ENCODE assay signal across 8 mouse cellular contexts in genomic region chr10:80881301-80881700, GRCm38 (mm10). TPM values are rescaled to one million over a fixed set of nuclear protein-coding genes. Genes with fewer than 3 reads are reported as not detected.
DNase-seq lines count a peak whose midpoint lies in the region; ATAC-seq and TF ChIP-seq lines count a peak whose summit lies in the region.
"Had no signal": no experiment of that assay in that cellular context is flagged by ENCODE, and none has a peak within 500 bp of the region (broad histone marks: within the 10 kb centered on the region; RNA-seq: fewer than 3 reads in every experiment).

No protein-coding gene starts in this region.

- H3K4me1 ChIP-seq in midbrain, embryonic 10.5 days, result peaks cover 8% of the 10 kb centered on the region; the same call in 1 of the 2 replicates
- H3K4me1 ChIP-seq in midbrain, embryonic 13.5 days (replicated peaks), result 0 out of 2 replicates have a peak, but pooled peaks cover 1% of the 10 kb centered on the region
- no peaks in the 10 kb centered on the region for H3K4me1 ChIP-seq in lung, adult 2 months (ENCODE audit: control insufficient read depth, insufficient read depth, low read length)
- no peaks in the 10 kb centered on the region for H3K4me1 ChIP-seq in small intestine, adult 2 months (ENCODE audit: control insufficient read depth, insufficient read depth, insufficient read length, low read length)
- H3K4me1 ChIP-seq: hindbrain, embryonic 15.5 days had no signal

- H3K9me3 ChIP-seq in midbrain, embryonic 10.5 days (replicated peaks), result no peaks in the 10 kb centered on the region
- no peaks in the 10 kb centered on the region for H3K9me3 ChIP-seq in midbrain, embryonic 13.5 days
- H3K9me3 ChIP-seq: hindbrain, embryonic 15.5 days had no signal

- peaks cover 5% of the 10 kb centered on the region; the same call in 1 of the 2 replicates for H3K27me3 ChIP-seq in midbrain, embryonic 10.5 days (ENCODE audit: low read depth, poor library complexity, severe bottlenecking)
- H3K27me3 ChIP-seq in midbrain, embryonic 13.5 days, result no peaks in the 10 kb centered on the region
- H3K27me3 ChIP-seq in small intestine, adult 2 months (ENCODE audit: control insufficient read depth, insufficient read depth, low read length), result no peaks in the 10 kb centered on the region
- H3K27me3 ChIP-seq: hindbrain, embryonic 15.5 days had no signal

- 22% methylated on average over 10 of the region's 10 CpGs for WGBS in midbrain, embryonic 10.5 days
- WGBS in midbrain, embryonic 13.5 days, result 28% methylated on average over 10 of the region's 10 CpGs
- WGBS in lung, adult 2 months, result 25% methylated on average over 10 of the region's 10 CpGs
- WGBS in small intestine, adult 2 months, result 29% methylated on average over 10 of the region's 10 CpGs

- H3K27ac ChIP-seq in midbrain, embryonic 10.5 days (replicated peaks), result no peak overlapping the region
- no peak overlapping the region for H3K27ac ChIP-seq in midbrain, embryonic 13.5 days
- no peak overlapping the region for H3K27ac ChIP-seq in small intestine, adult 2 months (ENCODE audit: insufficient read depth, low read depth, low read length)
- H3K27ac ChIP-seq: hindbrain, embryonic 15.5 days had no signal

- H3K4me3 ChIP-seq in midbrain, embryonic 10.5 days, result no peak overlapping the region
- no peak overlapping the region for H3K4me3 ChIP-seq in midbrain, embryonic 13.5 days (replicated peaks)
- H3K4me3 ChIP-seq in lung, adult 2 months (replicated peaks; ENCODE audit: extremely low read depth, low read depth, low read length), result no peak overlapping the region
- H3K4me3 ChIP-seq in small intestine, adult 2 months (ENCODE audit: low read depth, low read length), result no peak overlapping the region
- H3K4me3 ChIP-seq: hindbrain, embryonic 15.5 days had no signal

- peak; percentile 86 for TF ChIP-seq CTCF in lung, adult 2 months (IDR thresholded peaks at IDR 0.05; ENCODE audit: insufficient read depth, low read length)
- TF ChIP-seq CTCF in small intestine, adult 2 months (IDR thresholded peaks at IDR 0.05; ENCODE audit: extremely low read depth, insufficient read length, insufficient replicate concordance, low read depth, low read length), result peak; percentile 82

- H3K9ac ChIP-seq in midbrain, embryonic 13.5 days (replicated peaks), result no peak overlapping the region
- H3K9ac ChIP-seq: hindbrain, embryonic 15.5 days had no signal

- intact Hi-C loops in heart, postnatal 10 days (cut with DNase I), result loop anchor here (2.0 kb wide), 1 partner anchor 114 kb away; no protein-coding TSS in a partner anchor

- no peaks in the 10 kb centered on the region for H3K36me3 ChIP-seq in midbrain, embryonic 10.5 days
- H3K36me3 ChIP-seq in midbrain, embryonic 13.5 days, result no peaks in the 10 kb centered on the region
- H3K36me3 ChIP-seq in small intestine, adult 2 months (ENCODE audit: control insufficient read depth, insufficient read depth, low read length), result no peaks in the 10 kb centered on the region
- H3K36me3 ChIP-seq: hindbrain, embryonic 15.5 days had no signal

- DNase-seq in midbrain, embryonic 10.5 days (ENCODE audit: low spot score), result peak; percentile 76
- DNase-seq in ZHBTc4 (ENCODE audit: low read depth, low spot score), result peak; percentile 90
- DNase-seq in cerebellum, postnatal 4 days (ENCODE audit: low spot score in 2 of 2), result peak; percentile 55 to 84
- DNase-seq in heart, postnatal 10 days, result peak; percentile 66 to 85
- DNase-seq in lung, adult 2 months, result peak; percentile 74

- ATAC-seq in midbrain, embryonic 13.5 days, result no peak

- no peak for TF ChIP-seq POLR2A in lung, adult 2 months (IDR thresholded peaks at IDR 0.05; ENCODE audit: borderline replicate concordance, extremely low read depth, low read depth, low read length)
- TF ChIP-seq POLR2A in small intestine, adult 2 months (IDR thresholded peaks at IDR 0.05; ENCODE audit: low read depth, low read length), result no peak

- no peak overlapping the region for H3K4me2 ChIP-seq in midbrain, embryonic 13.5 days (replicated peaks)
- H3K4me2 ChIP-seq: hindbrain, embryonic 15.5 days had no signal

RNA-seq across cellular contexts. Expression of gene Tmprss9, which starts 9.7 kb away (rescaled TPM):
- 0.02 and 0.09 TPM in 2 replicates for polyA plus RNA-seq in midbrain, embryonic 10.5 days (2016; fragmentation: Nextera tagmentation; extraction: Ambion mirVana)
- 0.15 and 0.31 TPM in 2 replicates for polyA plus RNA-seq in midbrain, embryonic 13.5 days (2015; fragmentation: Nextera tagmentation; extraction: Ambion mirVana)
- not detected for total RNA-seq in heart, postnatal 10 days (2021)
- 0.06 and 0.07 TPM in 2 replicates for polyA plus RNA-seq in lung, adult 2 months (2012; rRNA removed)
- polyA plus RNA-seq in small intestine, adult 2 months (2012; rRNA removed), result 0.66 and 1.3 TPM in 2 replicates

RNA-seq across cellular contexts. Expression of gene Timm13, which starts 19.5 kb away (rescaled TPM):
- polyA plus RNA-seq in midbrain, embryonic 10.5 days (2016; fragmentation: Nextera tagmentation; extraction: Ambion mirVana), result 335 and 382 TPM in 2 replicates
- 331 TPM in 2 replicates for polyA plus RNA-seq in midbrain, embryonic 13.5 days (2015; fragmentation: Nextera tagmentation; extraction: Ambion mirVana)
- 100 to 1,000 TPM; 163 to 175 TPM for total RNA-seq in heart, postnatal 10 days (2021)
- 157 and 196 TPM in 2 replicates for polyA plus RNA-seq in lung, adult 2 months (2012; rRNA removed)
- 132 and 250 TPM in 2 replicates for polyA plus RNA-seq in small intestine, adult 2 months (2012; rRNA removed)

RNA-seq across cellular contexts. Expression of gene Sppl2b, which starts 26.2 kb away (rescaled TPM):
- 42.8 and 45.6 TPM in 2 replicates for polyA plus RNA-seq in midbrain, embryonic 10.5 days (2016; fragmentation: Nextera tagmentation; extraction: Ambion mirVana)
- polyA plus RNA-seq in midbrain, embryonic 13.5 days (2015; fragmentation: Nextera tagmentation; extraction: Ambion mirVana), result 56.9 and 61.1 TPM in 2 replicates
- 10 to 100 TPM; 26.0 to 27.7 TPM for total RNA-seq in heart, postnatal 10 days (2021)
- 91.7 and 93.9 TPM in 2 replicates for polyA plus RNA-seq in lung, adult 2 months (2012; rRNA removed)
- polyA plus RNA-seq in small intestine, adult 2 months (2012; rRNA removed), result 43.1 and 81.2 TPM in 2 replicates

RNA-seq across cellular contexts. Expression of gene Lsm7, which starts 26.3 kb away (rescaled TPM):
- polyA plus RNA-seq in midbrain, embryonic 10.5 days (2016; fragmentation: Nextera tagmentation; extraction: Ambion mirVana), result 322 and 326 TPM in 2 replicates
- 249 and 254 TPM in 2 replicates for polyA plus RNA-seq in midbrain, embryonic 13.5 days (2015; fragmentation: Nextera tagmentation; extraction: Ambion mirVana)
- total RNA-seq in heart, postnatal 10 days (2021), result 10 to 100 TPM; 23.6 to 28.2 TPM
- 78.5 and 79.1 TPM in 2 replicates for polyA plus RNA-seq in lung, adult 2 months (2012; rRNA removed)
- 61.1 and 82.7 TPM in 2 replicates for polyA plus RNA-seq in small intestine, adult 2 months (2012; rRNA removed)

RNA-seq across cellular contexts. Expression of gene Lmnb2, which starts 36.7 kb away (rescaled TPM):
- polyA plus RNA-seq in midbrain, embryonic 10.5 days (2016; fragmentation: Nextera tagmentation; extraction: Ambion mirVana), result 77.9 and 84.7 TPM in 2 replicates
- 46.9 and 48.2 TPM in 2 replicates for polyA plus RNA-seq in midbrain, embryonic 13.5 days (2015; fragmentation: Nextera tagmentation; extraction: Ambion mirVana)
- 10 to 100 TPM; 10.2 to 11.9 TPM for total RNA-seq in heart, postnatal 10 days (2021)
- 9.4 and 11.3 TPM in 2 replicates for polyA plus RNA-seq in lung, adult 2 months (2012; rRNA removed)
- polyA plus RNA-seq in small intestine, adult 2 months (2012; rRNA removed), result 14.5 and 29.2 TPM in 2 replicates
